Mouse (Mus musculus): ENCODE results near the gene Atp6v0e.

Atp6v0e gene

GRCm38 (mm10) chr17:26640286-26640740, 22.7 kb upstream of the Atp6v0e start:
- no peak for DNase-seq (ENCODE audit: low spot score)

GRCm38 (mm10) chr17:26643456-26643855, 19.6 kb upstream of the Atp6v0e start:
- no peak for DNase-seq (ENCODE audit: low spot score)

GRCm38 (mm10) chr17:26643993-26644392, 19.0 kb upstream of the Atp6v0e start:
- no peak for DNase-seq (ENCODE audit: low spot score)

- DNase-seq (ENCODE audit: low spot score): no peak
Observed at GRCm38 (mm10) chr17:26644509-26645410, 18.3 kb upstream of the Atp6v0e start.

GRCm38 (mm10) chr17:26645411-26645854, 17.6 kb upstream of the Atp6v0e start:
- DNase-seq (ENCODE audit: low spot score): no peak

- no peak for DNase-seq (ENCODE audit: low spot score)
Observed at GRCm38 (mm10) chr17:26647283-26647682, 15.7 kb upstream of the Atp6v0e start.

- DNase-seq (ENCODE audit: low spot score): no peak
Observed at GRCm38 (mm10) chr17:26649565-26649964, 13.5 kb upstream of the Atp6v0e start.

GRCm38 (mm10) chr17:26650451-26651363, 12.3 kb upstream of the Atp6v0e start:
- no peak for DNase-seq (ENCODE audit: low spot score)

GRCm38 (mm10) chr17:26658854-26659572, 4.0 kb upstream of the Atp6v0e start:
- DNase-seq (ENCODE audit: low spot score): no peak

- no peak for DNase-seq (ENCODE audit: low spot score)
Observed at GRCm38 (mm10) chr17:26659573-26659915, 3.5 kb upstream of the Atp6v0e start.

- peak; percentile 91 for DNase-seq (ENCODE audit: low spot score)
Observed at GRCm38 (mm10) chr17:26660192-26660912, 2.7 kb upstream of the Atp6v0e start.

GRCm38 (mm10) chr17:26662204-26662603, 827 bp upstream of the Atp6v0e start:
- DNase-seq (ENCODE audit: low spot score): no peak

GRCm38 (mm10) chr17:26665600-26665999, 2.6 kb downstream of the Atp6v0e start:
- DNase-seq (ENCODE audit: low spot score): no peak

GRCm38 (mm10) chr17:26671268-26671667, 8.2 kb downstream of the Atp6v0e start:
- DNase-seq (ENCODE audit: low spot score): no peak

- DNase-seq (ENCODE audit: low spot score): no peak
Observed at GRCm38 (mm10) chr17:26675845-26676244, 12.8 kb downstream of the Atp6v0e start.

- DNase-seq (ENCODE audit: low spot score): peak; percentile 94
Observed at GRCm38 (mm10) chr17:26676252-26676615, 13.2 kb downstream of the Atp6v0e start.

- peak; percentile 81 for DNase-seq (ENCODE audit: low spot score)
Observed at GRCm38 (mm10) chr17:26676616-26677376, 13.8 kb downstream of the Atp6v0e start.

GRCm38 (mm10) chr17:26677711-26678637, 14.9 kb downstream of the Atp6v0e start:
- DNase-seq (ENCODE audit: low spot score): no peak

- no peak for DNase-seq (ENCODE audit: low spot score)
Observed at GRCm38 (mm10) chr17:26681276-26681675, 18.2 kb downstream of the Atp6v0e start.

All from testis, postnatal 10 days (tissue).